Mouse (Mus musculus) midbrain, embryonic 16.5 days (tissue): Measurements from ENCODE around the gene Eif1ad. TPM values are rescaled to one million over a fixed set of nuclear protein-coding genes. Genes with fewer than 3 reads are reported as not detected.

Source experiments
- ATAC-seq: fragments of 200-750 bp; cut with Nextera tagmentation; 2 replicates; pipeline ENCODE4 v1.8.0; 2017; ENCODE audit warnings: moderate TSS enrichment
- H3K27ac ChIP-seq: fragments of 300-500 bp; sonication (generic); 2 replicates; pipeline ENCODE4 v1.5.1; 2014; ENCODE audit warnings: mild to moderate bottlenecking, low read length, mixed read lengths
- H3K27me3 ChIP-seq: fragments of 300-500 bp; sonication (generic); 2 replicates; pipeline ENCODE4 v1.6.1; 2014; ENCODE audit warnings: low read depth, low read length, mixed read lengths; ENCODE audit not compliant: control insufficient read depth, insufficient read depth
- H3K36me3 ChIP-seq: fragments of 300-500 bp; sonication (generic); 2 replicates; pipeline ENCODE4 v1.6.1; 2014; ENCODE audit warnings: mild to moderate bottlenecking, low read length, moderate library complexity, mixed read lengths; ENCODE audit not compliant: control insufficient read depth, insufficient read depth
- H3K4me1 ChIP-seq: fragments of 300-500 bp; sonication (generic); 2 replicates; pipeline ENCODE4 v1.6.1; 2014; ENCODE audit warnings: mild to moderate bottlenecking, low read length, mixed read lengths; ENCODE audit not compliant: control insufficient read depth, insufficient read depth
- H3K4me2 ChIP-seq: fragments of 300-500 bp; sonication (generic); 2 replicates; pipeline ENCODE4 v1.6.1; 2014; ENCODE audit warnings: mild to moderate bottlenecking, low read length, mixed read lengths
- H3K4me3 ChIP-seq: fragments of 300-500 bp; sonication (generic); 2 replicates; pipeline ENCODE4 v1.5.1; 2014; ENCODE audit warnings: low read depth, mild to moderate bottlenecking, low read length, moderate library complexity, mixed read lengths
- H3K9ac ChIP-seq: fragments of 300-500 bp; sonication (generic); 2 replicates; pipeline ENCODE4 v1.6.1; 2014; ENCODE audit warnings: low read depth, low read length, mixed read lengths
- H3K9me3 ChIP-seq: fragments of 300-500 bp; sonication (generic); replicated peaks from 2 replicates; pipeline ENCODE4 v1.6.1; 2014; ENCODE audit warnings: mild to moderate bottlenecking, low read length, mixed read lengths; ENCODE audit not compliant: control insufficient read depth, poor library complexity, severe bottlenecking
- WGBS: fragments of 180-500 bp; shearing (Covaris S2); extraction: QIAGEN DNeasy Blood & Tissue Kit; methylation state at CpG from one replicate; pipeline ENCODE4 v1.1.7; 2014; 5-methylcytosine and 5-hydroxymethylcytosine counted together
- polyA plus RNA-seq: library from polyadenylated mRNA; unstranded; fragments of >200 nt; fragmentation: Nextera tagmentation; extraction: Ambion mirVana; gene quantifications from 2 replicates; pipeline ENCODE4 v1.2.1, GENCODE M21; 2015

Eif1ad gene
- polyA plus RNA-seq, 1 experiment from 2014 or later: 36.6 TPM

DNA sequence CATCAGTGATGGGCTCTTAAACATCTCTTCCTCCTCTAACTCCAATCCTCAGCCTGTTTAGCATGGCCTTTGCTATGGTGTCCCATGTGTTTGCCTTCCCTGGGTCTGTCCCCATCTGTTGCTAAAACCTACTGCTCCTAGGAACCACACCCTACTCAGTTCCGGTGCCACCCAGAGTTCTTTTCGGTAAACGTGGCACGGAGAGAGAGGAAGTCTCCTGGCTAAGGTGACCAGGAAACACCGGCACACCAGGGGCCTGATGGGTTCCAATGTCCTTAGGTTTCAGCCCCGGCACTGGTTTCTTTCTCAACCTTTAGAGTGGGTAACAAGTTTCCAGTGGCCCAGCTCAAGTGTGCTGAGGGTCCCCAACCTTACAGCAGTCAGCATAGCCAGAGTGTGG lies 54.0 kb downstream of the Eif1ad start:
- Histone ChIP-seq H3K9ac (no peak overlapping the region), H3K4me2 (no peak overlapping the region)
- 93% methylated on average over 6 of the region's 6 CpGs for WGBS

More for the DNA sequence above, 54.0 kb downstream of the Eif1ad start:
- ATAC-seq: no peak
- peaks cover 18% of the 10 kb centered on the region for H3K4me1 ChIP-seq
- peaks cover 7% of the 10 kb centered on the region; the same call in 1 of the 2 replicates for H3K36me3 ChIP-seq
- no peak overlapping the region for H3K4me3 ChIP-seq
- H3K27me3 ChIP-seq: no peaks in the 10 kb centered on the region
- H3K27ac ChIP-seq: no peak overlapping the region
- H3K9me3 ChIP-seq: no peaks in the 10 kb centered on the region

Other genes starting within 250 kb of the Eif1ad start
- gene Klc2, start 248.2 kb upstream of the Eif1ad start, polyA plus RNA-seq: 71.4 and 76.5 TPM in 2 replicates
- 50.7 and 52.2 TPM in 2 replicates for gene Pacs1, start 93.6 kb upstream of the Eif1ad start, polyA plus RNA-seq
- gene Sf3b2, start 71.3 kb upstream of the Eif1ad start, polyA plus RNA-seq: 326 and 331 TPM in 2 replicates
- gene Gal3st3, start 68.4 kb upstream of the Eif1ad start, polyA plus RNA-seq: 41.6 and 49.4 TPM in 2 replicates
- not detected in 2 replicates for gene Catsper1, start 31.0 kb upstream of the Eif1ad start, polyA plus RNA-seq
- 7.5 and 11.1 TPM in 2 replicates for gene Cst6, start 17.2 kb upstream of the Eif1ad start, polyA plus RNA-seq
- 302 and 321 TPM in 2 replicates for gene Banf1, start 427 bp downstream of the Eif1ad start, polyA plus RNA-seq
- 67.7 and 68.5 TPM in 2 replicates for gene Sart1, start 22.0 kb downstream of the Eif1ad start, polyA plus RNA-seq
- gene Tsga10ip, start 35.8 kb downstream of the Eif1ad start, polyA plus RNA-seq: not detected in 2 replicates
- 288 and 310 TPM in 2 replicates for gene Drap1, start 58.2 kb downstream of the Eif1ad start, polyA plus RNA-seq
- gene AI837181, start 58.4 kb downstream of the Eif1ad start, polyA plus RNA-seq: 61.8 and 67.9 TPM in 2 replicates
- gene Fosl1, start 80.8 kb downstream of the Eif1ad start, polyA plus RNA-seq: not detected in 2 replicates
- gene Ccdc85b, start 91.2 kb downstream of the Eif1ad start, polyA plus RNA-seq: 9.5 and 10.2 TPM in 2 replicates
- 159 and 178 TPM in 2 replicates for gene Fibp, start 93.9 kb downstream of the Eif1ad start, polyA plus RNA-seq
- gene Ctsw, start 101.8 kb downstream of the Eif1ad start, polyA plus RNA-seq: 5.0 and 5.2 TPM in 2 replicates
- 34.1 and 35.3 TPM in 2 replicates for gene Efemp2, start 107.2 kb downstream of the Eif1ad start, polyA plus RNA-seq
- 51.1 and 53.6 TPM in 2 replicates for gene Mus81, start 121.7 kb downstream of the Eif1ad start, polyA plus RNA-seq
- gene Cfl1, start 123.7 kb downstream of the Eif1ad start, polyA plus RNA-seq: 3,571 and 3,575 TPM in 2 replicates
- gene 1700020D05Rik, start 137.0 kb downstream of the Eif1ad start, polyA plus RNA-seq: not detected in 2 replicates
- 112 and 116 TPM in 2 replicates for gene Snx32, start 143.8 kb downstream of the Eif1ad start, polyA plus RNA-seq
- gene Ovol1, start 193.9 kb downstream of the Eif1ad start, polyA plus RNA-seq: 0.11 TPM in 1 of 2 replicates, not detected in the other
- gene Ap5b1, start 201.3 kb downstream of the Eif1ad start, polyA plus RNA-seq: 1.9 and 2.3 TPM in 2 replicates
- gene Rnaseh2c, start 235.1 kb downstream of the Eif1ad start, polyA plus RNA-seq: 55.5 and 58.4 TPM in 2 replicates
- gene Kat5, start 243.5 kb downstream of the Eif1ad start, polyA plus RNA-seq: 82.0 and 83.1 TPM in 2 replicates